Mouse (Mus musculus) midbrain, embryonic 10.5 days (tissue): ENCODE data around the gene Tpi1. TPM values are rescaled to one million over a fixed set of nuclear protein-coding genes. Genes with fewer than 3 reads are reported as not detected.
"Not testable (repeated sequence)": the region's sequence is repeated elsewhere in the genome, so short reads cannot be mapped to it uniquely, and the experiment has no call there.

Experiments used
- DNase-seq: peaks from one replicate; pipeline ENCODE4 v3.0.0-alpha.2; 2017; ENCODE audit warnings: low spot score
- H3K27ac ChIP-seq: fragments of 300-500 bp; sonication (generic); replicated peaks from 2 replicates; pipeline ENCODE4 v1.5.1; 2016; ENCODE audit warnings: mild to moderate bottlenecking
- H3K27me3 ChIP-seq: fragments of 300-500 bp; sonication (generic); 2 replicates; pipeline ENCODE4 v1.6.1; 2016; ENCODE audit warnings: low read depth, mild to moderate bottlenecking; ENCODE audit not compliant: poor library complexity, severe bottlenecking
- H3K36me3 ChIP-seq: fragments of 300-500 bp; sonication (generic); 2 replicates; pipeline ENCODE4 v1.6.1; 2016; ENCODE audit warnings: mild to moderate bottlenecking, moderate library complexity
- H3K4me1 ChIP-seq: fragments of 300-500 bp; sonication (generic); 2 replicates; pipeline ENCODE4 v1.6.1; 2016
- H3K4me3 ChIP-seq: fragments of 300-500 bp; sonication (generic); 2 replicates; pipeline ENCODE4 v1.5.1; 2016; ENCODE audit warnings: mild to moderate bottlenecking, moderate library complexity
- H3K9me3 ChIP-seq: fragments of 300-500 bp; sonication (generic); replicated peaks from 2 replicates; pipeline ENCODE4 v1.6.1; 2016; ENCODE audit warnings: mild to moderate bottlenecking
- WGBS: fragments of 180-500 bp; shearing (Covaris S2); methylation state at CpG from one replicate; pipeline ENCODE4 v1.1.7; 2016; 5-methylcytosine and 5-hydroxymethylcytosine counted together
- polyA plus RNA-seq: library from polyadenylated mRNA; unstranded; fragments of >200 nt; fragmentation: Nextera tagmentation; extraction: Ambion mirVana; gene quantifications from 2 replicates; pipeline ENCODE4 v1.2.1, GENCODE M21; 2016

The Tpi1 gene
- polyA plus RNA-seq, 1 experiment from 2014 or later = 953 TPM

GRCm38 (mm10) chr6:124854647-124855046, 40.6 kb upstream of the Tpi1 start:
- Histone ChIP-seq H3K9me3 (no peaks in the 10 kb centered on the region), H3K4me3 (no peak overlapping the region), H3K36me3 (peaks cover 27% of the 10 kb centered on the region), H3K27ac (no peak overlapping the region; the same call in 1 of the 2 replicates), H3K27me3 (peaks cover 24% of the 10 kb centered on the region), H3K4me1 (peaks cover 47% of the 10 kb centered on the region)
- no peak for DNase-seq
- WGBS = 75% methylated on average over 12 of the region's 12 CpGs

- H3K27ac ChIP-seq = no peak overlapping the region
- 57% methylated on average over 8 of the region's 8 CpGs for WGBS
- no peaks in the 10 kb centered on the region for H3K9me3 ChIP-seq
- no peak overlapping the region for H3K4me3 ChIP-seq
- DNase-seq = no peak
- 0 out of 2 replicates have a peak, but pooled peaks cover 6% of the 10 kb centered on the region for H3K27me3 ChIP-seq
- peaks cover 15% of the 10 kb centered on the region for H3K4me1 ChIP-seq
- H3K36me3 ChIP-seq = peaks cover 27% of the 10 kb centered on the region
These were observed 36.4 kb upstream of the Tpi1 start for GRCm38 (mm10) chr6:124850535-124850934.

DNA sequence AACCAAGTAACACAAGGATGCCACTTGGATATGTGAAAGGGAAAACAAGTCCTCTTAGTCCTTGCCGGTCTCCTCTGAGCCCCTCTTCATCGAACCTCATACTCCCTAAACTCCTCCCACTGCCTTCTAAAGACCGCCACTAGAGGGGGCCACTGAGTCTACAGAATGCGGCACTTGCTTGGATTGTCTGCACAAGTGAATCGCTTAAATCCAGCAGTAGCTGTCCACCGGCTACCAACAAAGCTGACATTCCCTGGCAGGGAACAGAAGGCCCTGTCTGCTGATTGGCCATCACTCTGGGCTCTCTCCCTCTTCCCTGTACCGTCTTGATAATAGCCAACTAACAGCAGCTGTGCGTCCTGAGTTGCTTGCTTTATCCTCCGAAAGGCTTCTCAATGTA, 33.2 kb upstream of the Tpi1 start:
- DNase-seq = peak; percentile 98
- WGBS = 8% methylated on average over 9 of the region's 9 CpGs
- peaks cover 11% of the 10 kb centered on the region for H3K4me1 ChIP-seq
- peaks cover 11% of the 10 kb centered on the region for H3K36me3 ChIP-seq
- peak overlapping the region; percentile 71 for H3K27ac ChIP-seq
- H3K4me3 ChIP-seq = peak overlapping the region; percentile 12; the same call in 1 of the 2 replicates
- H3K27me3 ChIP-seq = no peaks in the 10 kb centered on the region
- no peaks in the 10 kb centered on the region for H3K9me3 ChIP-seq

DNA sequence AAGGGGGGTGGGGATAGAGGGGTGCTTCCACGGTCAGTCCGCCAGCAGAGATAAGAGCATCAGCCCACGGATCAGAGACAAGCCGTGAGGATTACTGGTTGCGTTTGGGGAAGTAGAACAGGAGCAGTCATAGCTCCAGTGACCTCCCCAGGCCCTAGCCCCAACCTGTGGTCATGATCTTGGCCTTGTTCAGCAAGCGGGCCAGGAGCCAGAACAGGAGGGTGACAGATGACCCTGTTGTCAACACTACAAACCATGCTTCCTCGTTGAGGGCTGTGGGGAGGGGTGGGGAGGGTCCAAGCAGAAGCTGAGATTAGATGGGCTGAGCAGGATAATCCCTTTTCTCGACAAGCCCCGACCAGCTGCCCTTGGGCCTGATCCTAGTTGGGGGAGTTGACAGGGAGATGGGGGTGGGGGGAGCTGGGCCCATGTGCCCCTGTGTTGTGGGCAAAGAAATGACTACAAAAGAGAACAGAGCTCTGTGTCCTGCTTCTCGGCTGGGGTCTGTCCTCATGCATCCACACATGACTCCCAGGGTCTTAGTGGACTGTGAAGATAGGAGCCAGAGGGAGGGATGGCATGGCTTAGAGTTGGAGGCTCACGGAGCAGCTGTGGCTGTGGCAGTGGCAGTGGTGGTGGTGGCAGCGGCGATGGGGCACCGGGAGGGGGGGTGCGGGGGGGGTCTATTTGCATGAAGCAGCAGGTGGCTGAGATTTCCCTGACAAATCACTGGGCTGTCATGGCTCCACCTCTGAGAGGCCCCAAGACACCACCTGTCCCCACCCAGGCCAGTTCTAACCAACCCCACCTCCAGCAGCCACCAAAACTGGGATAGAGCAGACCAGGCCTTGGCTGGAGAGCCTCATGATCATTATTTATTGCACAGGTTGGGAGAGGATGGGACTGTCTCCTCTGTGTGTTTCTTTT, 26.4 kb upstream of the Tpi1 start, which contains the start of gene Gnb3:
TSS of gene Gnb3 (minus strand) at position 35 of the 927 bp plus-strand sequence.
- Histone ChIP-seq H3K27ac (peak within 1 kb of the TSS; percentile 43), H3K36me3 (peaks cover 11% of the 10 kb centered on the region), H3K27me3 (peaks cover 11% of the 10 kb centered on the region; the same call in 1 of the 2 replicates), H3K4me1 (peaks cover 31% of the 10 kb centered on the region), H3K9me3 (no peaks in the 10 kb centered on the region), H3K4me3 (peak within 1 kb of the TSS; percentile 30)
- WGBS = 18% methylated on average over 15 of the region's 15 CpGs
- peak; percentile 57 for DNase-seq

GRCm38 (mm10) chr6:124839805-124840204, 25.7 kb upstream of the Tpi1 start:
- peaks cover 14% of the 10 kb centered on the region for H3K36me3 ChIP-seq
- no peaks in the 10 kb centered on the region for H3K9me3 ChIP-seq
- DNase-seq = peak; percentile 33
- peak overlapping the region; percentile 43 for H3K27ac ChIP-seq
- peaks cover 11% of the 10 kb centered on the region; the same call in 1 of the 2 replicates for H3K27me3 ChIP-seq
- 15% methylated on average over 8 of the region's 8 CpGs for WGBS
- peaks cover 36% of the 10 kb centered on the region for H3K4me1 ChIP-seq
- H3K4me3 ChIP-seq = peak overlapping the region; percentile 30

DNA sequence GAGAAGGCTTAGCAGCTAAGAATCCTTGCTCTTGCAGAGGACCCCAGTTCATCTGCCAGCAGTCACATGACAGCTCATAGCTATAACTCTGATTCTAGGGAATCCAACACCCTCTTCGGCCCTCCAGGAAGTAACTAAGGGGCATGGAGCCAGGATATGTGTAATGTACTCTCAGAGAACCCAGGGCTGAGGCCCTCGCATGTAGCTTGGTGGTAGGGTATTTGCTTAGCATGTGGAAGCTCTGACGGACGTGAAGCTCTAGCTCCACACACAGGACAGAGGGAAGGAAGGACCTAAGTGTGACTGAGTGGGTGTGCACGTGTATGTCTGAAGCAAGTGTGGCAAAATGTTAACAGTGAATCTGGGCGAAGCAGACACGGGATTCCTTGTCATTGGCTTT, 22.3 kb upstream of the Tpi1 start:
- peaks cover 61% of the 10 kb centered on the region for H3K4me1 ChIP-seq

DNA sequence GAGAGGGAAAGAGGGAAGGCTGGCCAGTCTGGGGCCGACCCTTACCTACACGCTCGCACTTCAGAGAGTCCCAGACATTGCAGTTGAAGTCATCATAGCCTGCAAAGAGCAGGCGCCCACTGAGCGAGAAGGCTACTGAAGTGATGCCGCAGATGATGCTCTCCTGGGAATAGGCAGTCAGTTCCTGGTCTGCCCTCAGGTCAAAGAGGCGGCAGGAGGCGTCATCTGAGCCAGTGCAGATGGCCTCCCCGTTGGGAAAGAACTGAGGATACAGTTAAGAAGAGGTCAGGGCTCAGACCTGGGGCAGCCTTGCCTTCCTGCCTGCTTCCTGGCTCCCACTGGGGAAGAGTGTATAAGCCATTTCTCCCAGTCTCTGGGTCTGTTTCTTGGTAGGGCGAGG, 21.4 kb upstream of the Tpi1 start:
- Histone ChIP-seq H3K27me3 (peaks cover 11% of the 10 kb centered on the region; the same call in 1 of the 2 replicates), H3K4me3 (no peak overlapping the region), H3K4me1 (peaks cover 65% of the 10 kb centered on the region), H3K27ac (no peak overlapping the region), H3K9me3 (no peaks in the 10 kb centered on the region), H3K36me3 (peaks cover 45% of the 10 kb centered on the region)
- DNase-seq = peak; percentile 24
- WGBS = 67% methylated on average over 10 of the region's 10 CpGs

More for the DNA sequence above, 22.3 kb upstream of the Tpi1 start:
- Histone ChIP-seq H3K4me3 (no peak overlapping the region), H3K9me3 (no peaks in the 10 kb centered on the region), H3K36me3 (peaks cover 44% of the 10 kb centered on the region), H3K27ac (no peak overlapping the region), H3K27me3 (peaks cover 11% of the 10 kb centered on the region; the same call in 1 of the 2 replicates)
- DNase-seq = no peak
- WGBS = 83% methylated on average over 7 of the region's 7 CpGs

DNA sequence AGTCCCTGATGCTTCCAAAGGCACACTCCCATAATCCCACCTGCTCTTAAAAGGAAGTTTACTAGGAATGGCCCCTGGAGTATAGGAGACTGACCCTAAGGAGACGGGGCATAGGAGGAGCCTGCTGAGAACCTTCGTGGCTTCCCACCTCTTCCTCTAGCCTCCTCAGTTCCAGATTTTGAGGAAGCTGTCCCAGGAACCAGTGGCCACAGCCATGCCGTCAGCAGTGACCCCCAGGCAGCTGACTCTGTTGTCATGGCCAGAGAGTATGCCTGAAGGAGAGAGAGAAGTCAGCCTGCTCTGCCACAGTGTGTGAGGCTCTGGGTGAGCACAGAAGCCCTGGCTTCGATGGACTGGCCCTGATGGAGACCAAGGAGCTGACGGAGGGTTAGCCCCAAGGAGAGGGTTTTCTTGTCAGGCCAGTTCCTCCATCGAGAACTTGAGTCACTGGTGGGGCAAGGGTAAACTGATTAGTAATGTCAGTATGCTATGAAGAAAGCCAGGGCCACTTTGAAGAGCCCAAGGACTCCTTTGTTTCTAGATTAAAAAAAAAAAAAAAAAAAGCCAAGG, 20.5 kb upstream of the Tpi1 start:
- Histone ChIP-seq H3K4me1 (peaks cover 60% of the 10 kb centered on the region), H3K27me3 (peaks cover 8% of the 10 kb centered on the region; the same call in 1 of the 2 replicates), H3K9me3 (no peaks in the 10 kb centered on the region), H3K27ac (0 out of 2 replicates have a peak overlapping the region, but pooled peaks have one; percentile 33), H3K4me3 (no peak overlapping the region), H3K36me3 (peaks cover 45% of the 10 kb centered on the region)
- no peak for DNase-seq
- WGBS = 93% methylated on average over 6 of the region's 6 CpGs

DNA sequence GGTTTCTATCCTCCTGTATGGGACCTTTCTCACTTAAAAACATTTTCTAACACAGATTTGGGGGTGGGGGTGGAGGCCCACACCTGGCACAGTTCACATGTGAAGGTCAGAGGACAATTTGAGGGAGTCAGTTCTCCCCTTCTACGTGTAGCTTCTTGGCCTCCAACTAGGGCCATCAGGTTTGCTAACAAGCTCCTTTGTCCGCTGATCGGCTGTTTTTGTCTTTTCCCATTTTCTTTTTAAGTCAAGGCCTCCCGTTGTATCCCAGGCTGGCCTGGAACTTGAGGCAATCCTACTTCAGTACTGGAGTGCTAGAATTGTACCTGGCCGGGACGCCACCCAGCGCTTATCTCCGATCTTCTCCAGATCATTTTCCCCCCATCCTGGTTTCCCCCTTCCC, 17.6 kb upstream of the Tpi1 start:
- 94% methylated on average over 8 of the region's 8 CpGs for WGBS
- H3K36me3 ChIP-seq = peaks cover 55% of the 10 kb centered on the region
- no peak overlapping the region for H3K27ac ChIP-seq
- no peak for DNase-seq
- no peaks in the 10 kb centered on the region for H3K27me3 ChIP-seq
- H3K4me1 ChIP-seq = peaks cover 63% of the 10 kb centered on the region
- no peaks in the 10 kb centered on the region for H3K9me3 ChIP-seq
- H3K4me3 ChIP-seq = peak overlapping the region; percentile 90

- H3K4me1 ChIP-seq = peaks cover 63% of the 10 kb centered on the region
- WGBS = 95% methylated on average over 4 of the region's 4 CpGs
- not testable (repeated sequence) for H3K27me3 ChIP-seq, H3K9me3 ChIP-seq, H3K27ac ChIP-seq, DNase-seq
- H3K4me3 ChIP-seq = peak overlapping the region; percentile 90
- H3K36me3 ChIP-seq = peaks cover 60% of the 10 kb centered on the region
These were observed 17.1 kb upstream of the Tpi1 start for GRCm38 (mm10) chr6:124831199-124831598.

GRCm38 (mm10) chr6:124829799-124830700, 16.0 kb upstream of the Tpi1 start:
- Histone ChIP-seq H3K27me3 (no peaks in the 10 kb centered on the region), H3K4me3 (peak overlapping the region; percentile 90), H3K4me1 (peaks cover 52% of the 10 kb centered on the region), H3K36me3 (peaks cover 65% of the 10 kb centered on the region), H3K27ac (peak overlapping the region; percentile 90), H3K9me3 (no peaks in the 10 kb centered on the region)
- DNase-seq = peak; percentile 93
- under 1% methylated on average over 38 of the region's 38 CpGs for WGBS
